Mouse (Mus musculus): Measurements from ENCODE around the gene Nudt22. TPM values are rescaled to one million over a fixed set of nuclear protein-coding genes. Genes with fewer than 3 reads are reported as not detected.
A peak's percentile ranks its signal among the peaks of the same experiment; 100 is the strongest.

Nudt22 gene
- polyA plus RNA-seq, 1 experiment, result 58.3 TPM

DNA sequence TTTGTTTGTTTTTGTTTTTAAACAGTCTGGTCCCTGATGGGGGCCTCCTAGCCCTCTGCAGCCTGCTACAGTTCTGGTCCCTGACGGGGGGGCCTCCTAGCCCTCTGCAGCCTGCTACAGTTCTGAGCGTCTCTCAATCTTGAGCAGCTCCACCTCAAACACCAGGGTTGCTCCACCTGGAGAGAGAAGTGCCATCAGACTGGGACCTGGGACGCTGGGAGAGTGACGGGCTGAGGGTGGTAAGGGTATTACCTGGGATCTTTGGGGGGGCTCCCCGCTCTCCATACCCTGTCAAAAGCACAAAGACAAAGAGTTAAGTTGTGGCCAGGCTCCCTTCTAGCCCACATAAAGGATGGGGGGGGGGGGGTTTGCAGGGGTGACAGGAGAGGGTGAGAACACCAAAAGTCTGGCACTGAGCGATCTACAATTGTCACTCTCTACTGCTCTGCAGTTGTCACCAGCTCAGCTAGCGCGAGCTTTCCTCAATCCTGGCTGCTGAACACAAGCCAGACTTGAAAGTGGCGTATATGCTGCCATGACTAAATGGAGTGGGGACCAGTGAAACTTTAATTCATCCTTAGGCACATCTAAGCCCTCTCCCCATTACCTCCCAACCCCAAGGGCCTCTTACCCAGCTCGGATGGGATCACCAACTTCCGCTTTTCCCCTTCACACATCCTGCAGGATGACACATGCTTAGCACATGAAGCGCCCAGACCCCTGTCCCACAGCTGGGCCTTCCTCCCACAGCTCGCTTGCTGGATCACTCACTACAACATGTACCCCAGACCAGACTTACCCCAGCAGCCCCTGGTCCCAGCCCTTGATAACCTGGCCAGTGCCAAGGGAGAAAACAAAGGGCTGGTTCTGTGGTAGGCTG is 17.9 kb downstream of the Nudt22 start:
- Histone ChIP-seq H3K4me1 (ENCODE audit: control insufficient read depth, insufficient read depth, low read length) (peaks cover 18% of the 10 kb centered on the region; the same call in 1 of the 2 replicates), H3K36me3 (ENCODE audit: control insufficient read depth, insufficient read depth, low read length) (no peaks in the 10 kb centered on the region), H3K27me3 (replicated peaks; ENCODE audit: control insufficient read depth, insufficient read depth, low read length) (no peaks in the 10 kb centered on the region), H3K27ac (ENCODE audit: insufficient read depth, low read depth, low read length) (no peak overlapping the region), H3K4me3 (ENCODE audit: insufficient read depth, low read depth, low read length) (no peak overlapping the region)
- TF ChIP-seq CTCF (conservative IDR thresholded peaks at IDR 0.05; ENCODE audit: insufficient read depth, insufficient read length, low read depth, low read length) (no peak), POLR2A (IDR thresholded peaks at IDR 0.05; ENCODE audit: low read depth, low read length) (no peak)
- WGBS, result 89% methylated on average over 13 of the region's 13 CpGs
- DNase-seq, result no peak

- no peaks in the 10 kb centered on the region for H3K27me3 ChIP-seq (replicated peaks; ENCODE audit: control insufficient read depth, insufficient read depth, low read length)
- H3K4me3 ChIP-seq (ENCODE audit: insufficient read depth, low read depth, low read length), result peak within 1 kb of the TSS; percentile 84
- peaks cover 15% of the 10 kb centered on the region; the same call in 1 of the 2 replicates for H3K4me1 ChIP-seq (ENCODE audit: control insufficient read depth, insufficient read depth, low read length)
- peak within 1 kb of the TSS; percentile 77 for H3K27ac ChIP-seq (ENCODE audit: insufficient read depth, low read depth, low read length)
- DNase-seq, result peak; percentile 54
- H3K36me3 ChIP-seq (ENCODE audit: control insufficient read depth, insufficient read depth, low read length), result no peaks in the 10 kb centered on the region
- 1% methylated on average over 16 of the region's 16 CpGs for WGBS
- no peak for TF ChIP-seq POLR2A (IDR thresholded peaks at IDR 0.05; ENCODE audit: low read depth, low read length)
- 0 out of 2 replicates have a peak, but pooled peaks have one; percentile 16 for TF ChIP-seq CTCF (conservative IDR thresholded peaks at IDR 0.05; ENCODE audit: insufficient read depth, insufficient read length, low read depth, low read length)
These were observed 20.1 kb downstream of the Nudt22 start, which contains the start of gene Plcb3 for GRCm38 (mm10) chr19:6975537-6976521. Gene Plcb3 (minus strand): TSS chr19:6976470.

DNA sequence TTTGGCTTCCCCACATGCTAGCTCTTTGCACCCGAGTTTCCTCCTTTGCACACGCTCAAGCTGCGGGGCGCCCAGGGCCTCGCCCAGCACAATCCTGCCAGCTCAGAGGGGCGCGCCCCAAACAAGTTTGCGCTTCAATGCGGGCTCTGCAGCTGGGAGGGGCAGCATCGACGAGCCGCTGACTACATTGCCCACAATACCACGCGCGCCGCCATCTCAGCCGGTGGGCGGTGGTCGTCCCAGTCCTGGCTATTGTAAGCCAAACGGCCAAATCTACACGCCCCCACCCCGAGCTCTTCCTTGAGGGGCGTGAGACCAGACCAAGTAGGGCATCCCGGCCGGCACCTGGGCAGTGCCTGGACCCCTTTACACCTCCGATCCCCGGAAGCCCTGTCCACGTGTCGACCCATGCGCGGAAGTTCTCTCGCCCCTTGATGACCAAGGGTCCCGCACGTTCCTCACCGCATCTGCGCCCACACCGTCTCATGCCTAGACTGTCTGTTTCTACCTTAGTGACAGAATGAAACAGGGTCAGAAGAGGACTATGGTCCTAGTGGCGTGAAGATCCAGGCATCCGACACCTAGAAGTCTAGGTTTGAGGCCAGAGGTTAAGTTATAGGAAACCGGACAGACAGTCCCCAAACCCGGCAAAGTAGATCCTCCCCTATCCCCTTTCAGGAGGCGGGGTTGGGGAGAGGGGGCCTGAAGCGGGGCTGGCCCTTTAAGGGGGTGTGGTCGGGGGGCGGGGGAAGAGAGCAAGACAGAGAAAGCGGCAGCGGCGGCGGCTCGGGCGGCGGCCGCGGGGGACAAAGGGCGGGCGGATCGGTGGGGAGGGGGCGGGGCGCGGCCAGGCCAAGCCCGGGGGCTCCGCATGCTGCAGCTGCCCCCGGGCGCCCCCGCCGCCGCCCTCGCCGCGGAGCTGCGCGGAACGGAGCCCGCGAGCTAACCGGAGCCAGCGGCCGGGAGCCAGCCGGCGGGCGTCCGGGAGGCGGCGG is 21.4 kb downstream of the Nudt22 start, which contains the start of gene Ppp1r14b:
Gene Ppp1r14b, plus strand, starts transcription at position 758 of the 995 bp plus-strand sequence.
- H3K27me3 ChIP-seq (replicated peaks; ENCODE audit: control insufficient read depth, insufficient read depth, low read length), result no peaks in the 10 kb centered on the region
- H3K4me1 ChIP-seq (ENCODE audit: control insufficient read depth, insufficient read depth, low read length), result peaks cover 19% of the 10 kb centered on the region; the same call in 1 of the 2 replicates
- H3K27ac ChIP-seq (ENCODE audit: insufficient read depth, low read depth, low read length), result peak within 1 kb of the TSS; percentile 77
- TF ChIP-seq CTCF (conservative IDR thresholded peaks at IDR 0.05; ENCODE audit: insufficient read depth, insufficient read length, low read depth, low read length) (no peak), POLR2A (IDR thresholded peaks at IDR 0.05; ENCODE audit: low read depth, low read length) (no peak)
- 1% methylated on average over 82 of the region's 84 CpGs for WGBS
- H3K36me3 ChIP-seq (ENCODE audit: control insufficient read depth, insufficient read depth, low read length), result no peaks in the 10 kb centered on the region
- peak; percentile 80 for DNase-seq
- peak within 1 kb of the TSS; percentile 84 for H3K4me3 ChIP-seq (ENCODE audit: insufficient read depth, low read depth, low read length)

- no peak for DNase-seq
- H3K4me3 ChIP-seq (ENCODE audit: insufficient read depth, low read depth, low read length), result no peak overlapping the region
- no peaks in the 10 kb centered on the region for H3K36me3 ChIP-seq (ENCODE audit: control insufficient read depth, insufficient read depth, low read length)
- 38% methylated on average over 12 of the region's 12 CpGs for WGBS
- peaks cover 16% of the 10 kb centered on the region; the same call in 1 of the 2 replicates for H3K4me1 ChIP-seq (ENCODE audit: control insufficient read depth, insufficient read depth, low read length)
- no peak overlapping the region for H3K27ac ChIP-seq (ENCODE audit: insufficient read depth, low read depth, low read length)
- TF ChIP-seq CTCF (conservative IDR thresholded peaks at IDR 0.05; ENCODE audit: insufficient read depth, insufficient read length, low read depth, low read length) (no peak), POLR2A (IDR thresholded peaks at IDR 0.05; ENCODE audit: low read depth, low read length) (no peak)
- H3K27me3 ChIP-seq (replicated peaks; ENCODE audit: control insufficient read depth, insufficient read depth, low read length), result no peaks in the 10 kb centered on the region
These were observed 22.2 kb downstream of the Nudt22 start for GRCm38 (mm10) chr19:6973581-6974190.

GRCm38 (mm10) chr19:6972247-6972917 is 23.5 kb downstream of the Nudt22 start:
- H3K27ac ChIP-seq (ENCODE audit: insufficient read depth, low read depth, low read length), result no peak overlapping the region
- TF ChIP-seq POLR2A (IDR thresholded peaks at IDR 0.05; ENCODE audit: low read depth, low read length) (no peak), CTCF (conservative IDR thresholded peaks at IDR 0.05; ENCODE audit: insufficient read depth, insufficient read length, low read depth, low read length) (no peak)
- peaks cover 16% of the 10 kb centered on the region; the same call in 1 of the 2 replicates for H3K4me1 ChIP-seq (ENCODE audit: control insufficient read depth, insufficient read depth, low read length)
- H3K36me3 ChIP-seq (ENCODE audit: control insufficient read depth, insufficient read depth, low read length), result no peaks in the 10 kb centered on the region
- no peak overlapping the region for H3K4me3 ChIP-seq (ENCODE audit: insufficient read depth, low read depth, low read length)
- DNase-seq, result no peak
- H3K27me3 ChIP-seq (replicated peaks; ENCODE audit: control insufficient read depth, insufficient read depth, low read length), result no peaks in the 10 kb centered on the region
- WGBS, result 84% methylated on average over 13 of the region's 13 CpGs
